21 mouse cellular contexts compared by ENCODE assay signal in the genomic region with DNA sequence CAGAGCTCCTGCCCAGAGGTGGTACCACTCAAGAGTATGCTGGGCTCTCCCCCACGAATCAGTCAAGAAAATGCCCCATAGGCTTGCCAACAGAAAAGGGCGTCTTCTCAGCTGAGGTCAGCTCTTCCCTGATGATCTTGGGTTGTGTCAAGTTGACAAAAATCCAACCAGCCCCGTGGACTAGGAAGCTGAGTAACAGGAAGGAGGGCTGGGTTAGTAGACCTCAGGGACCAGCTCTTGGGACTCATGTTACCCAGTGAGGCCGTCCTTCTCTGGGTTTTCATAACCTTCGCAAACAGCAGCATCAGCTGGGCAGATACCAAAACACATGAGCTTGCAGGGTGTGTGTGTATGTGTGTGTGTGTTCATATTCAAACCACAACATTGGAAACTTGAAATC. TPM values are rescaled to one million over a fixed set of nuclear protein-coding genes. Genes with fewer than 3 reads are reported as not detected.
DNase-seq lines count a peak whose midpoint lies in the region; ATAC-seq and TF ChIP-seq lines count a peak whose summit lies in the region.
"Had no signal": no experiment of that assay in that cellular context is flagged by ENCODE, and none has a peak within 500 bp of the region (broad histone marks: within the 10 kb centered on the region; RNA-seq: fewer than 3 reads in every experiment).

No protein-coding gene starts in this region.

- no peak overlapping the region for H3K9ac ChIP-seq in kidney, embryonic 16.5 days (replicated peaks; ENCODE audit: low read length)
- H3K9ac ChIP-seq in midbrain, embryonic 16.5 days (ENCODE audit: low read depth, low read length): no peak overlapping the region
- H3K9ac ChIP-seq: embryonic facial prominence, embryonic 15.5 days; heart, embryonic 12.5 days; hindbrain, embryonic 15.5 days had no signal

- no peak for ATAC-seq in kidney, embryonic 16.5 days (ENCODE audit: low FRiP score, low TSS enrichment)
- no peak for ATAC-seq in midbrain, embryonic 16.5 days
- ATAC-seq: forebrain, embryonic 14.5 days had no signal

- peak overlapping the region; percentile 89 for H3K27ac ChIP-seq in kidney, embryonic 16.5 days (ENCODE audit: low read length)
- H3K27ac ChIP-seq in midbrain, embryonic 16.5 days (ENCODE audit: low read length): no peak overlapping the region
- no peak overlapping the region for H3K27ac ChIP-seq in layer of hippocampus, adult 2 months
- H3K27ac ChIP-seq: embryonic facial prominence, embryonic 15.5 days; forebrain, embryonic 10.5 days; hindbrain, embryonic 15.5 days had no signal

- no peak for TF ChIP-seq CTCF in layer of hippocampus, adult 2 months (conservative IDR thresholded peaks at IDR 0.05)

- no peaks in the 10 kb centered on the region for H3K9me3 ChIP-seq in kidney, embryonic 16.5 days (ENCODE audit: low read length)
- no peaks in the 10 kb centered on the region for H3K9me3 ChIP-seq in midbrain, embryonic 16.5 days (replicated peaks; ENCODE audit: control insufficient read depth, low read length, poor library complexity, severe bottlenecking)
- H3K9me3 ChIP-seq: embryonic facial prominence, embryonic 15.5 days; forebrain, embryonic 10.5 days; heart, embryonic 12.5 days; hindbrain, embryonic 15.5 days had no signal

- DNase-seq in heart, adult 11 months: peak; percentile 79
- no peak for DNase-seq in heart, postnatal 25 days (ENCODE audit: low spot score)
- no peak for DNase-seq in kidney, postnatal 36 days
- DNase-seq in 3T3-L1 (ENCODE audit: low read depth, low spot score) (peak; percentile 39), NIH3T3 (ENCODE audit: low read depth) (peak; percentile 4)
- DNase-seq in layer of hippocampus, adult 2 months (ENCODE audit: low spot score in 2 of 2): no peak
- DNase-seq: adrenal gland, adult 2 months; adrenal gland, postnatal 36 days; cerebellum, adult 2 months; cerebellum, postnatal 10 days; embryo, embryonic 11 days; heart, postnatal 36 days had no signal

- intact Hi-C loops in heart, postnatal 25 days (cut with DNase I): no loop called here

- peaks cover 20% of the 10 kb centered on the region for H3K4me1 ChIP-seq in kidney, embryonic 16.5 days (ENCODE audit: insufficient read depth, low read length)
- no peaks in the 10 kb centered on the region for H3K4me1 ChIP-seq in midbrain, embryonic 16.5 days (ENCODE audit: control insufficient read depth, insufficient read depth, low read length)
- H3K4me1 ChIP-seq: embryonic facial prominence, embryonic 15.5 days; heart, embryonic 12.5 days; hindbrain, embryonic 15.5 days had no signal

- no peaks in the 10 kb centered on the region for H3K36me3 ChIP-seq in kidney, embryonic 16.5 days (ENCODE audit: insufficient read depth, low read length)
- no peaks in the 10 kb centered on the region for H3K36me3 ChIP-seq in midbrain, embryonic 16.5 days (ENCODE audit: control insufficient read depth, insufficient read depth, low read length)
- H3K36me3 ChIP-seq: embryonic facial prominence, embryonic 15.5 days; forebrain, embryonic 10.5 days; heart, embryonic 12.5 days; hindbrain, embryonic 15.5 days had no signal

- 48% methylated on average over 5 of the region's 5 CpGs for WGBS in kidney, embryonic 16.5 days
- 86% methylated on average over 5 of the region's 5 CpGs for WGBS in midbrain, embryonic 16.5 days

- no peak overlapping the region for H3K4me3 ChIP-seq in kidney, embryonic 16.5 days (ENCODE audit: low read length)
- H3K4me3 ChIP-seq in midbrain, embryonic 16.5 days (ENCODE audit: low read depth, low read length): no peak overlapping the region
- no peak overlapping the region for H3K4me3 ChIP-seq in layer of hippocampus, adult 2 months
- H3K4me3 ChIP-seq: embryonic facial prominence, embryonic 15.5 days; erythroblast, embryonic 14.5 days; forebrain, embryonic 10.5 days; heart, embryonic 12.5 days; hindbrain, embryonic 15.5 days had no signal

- H3K27me3 ChIP-seq in kidney, embryonic 16.5 days (ENCODE audit: insufficient read depth, low read length): no peaks in the 10 kb centered on the region
- H3K27me3 ChIP-seq in midbrain, embryonic 16.5 days (ENCODE audit: control insufficient read depth, insufficient read depth, low read depth, low read length): no peaks in the 10 kb centered on the region
- H3K27me3 ChIP-seq: CH12.LX; embryonic facial prominence, embryonic 15.5 days; hindbrain, embryonic 15.5 days had no signal

- no peak overlapping the region for H3K4me2 ChIP-seq in kidney, embryonic 16.5 days (replicated peaks; ENCODE audit: low read depth, low read length)
- H3K4me2 ChIP-seq in midbrain, embryonic 16.5 days (ENCODE audit: low read length): no peak overlapping the region
- H3K4me2 ChIP-seq: embryonic facial prominence, embryonic 15.5 days; heart, embryonic 12.5 days; hindbrain, embryonic 15.5 days had no signal

RNA-seq across cellular contexts. Expression of a gene that starts 19.0 kb away (rescaled TPM):
- total RNA-seq in heart, postnatal 25 days (2021): 10 to 100 TPM; 34.0 to 36.3 TPM
- polyA plus RNA-seq in kidney, embryonic 16.5 days (2015; fragmentation: Nextera tagmentation; extraction: Ambion mirVana): 23.4 and 25.7 TPM in 2 replicates
- 20.0 and 21.0 TPM in 2 replicates for polyA plus RNA-seq in midbrain, embryonic 16.5 days (2015; fragmentation: Nextera tagmentation; extraction: Ambion mirVana)
- 10 to 100 TPM; 58.0 to 61.0 TPM for total RNA-seq in layer of hippocampus, adult 2 months (2021)

RNA-seq across cellular contexts. Expression of a gene that starts 55.8 kb away (rescaled TPM):
- not detected for total RNA-seq in heart, postnatal 25 days (2021)
- 1.9 and 2.0 TPM in 2 replicates for polyA plus RNA-seq in kidney, embryonic 16.5 days (2015; fragmentation: Nextera tagmentation; extraction: Ambion mirVana)
- 0.34 and 0.55 TPM in 2 replicates for polyA plus RNA-seq in midbrain, embryonic 16.5 days (2015; fragmentation: Nextera tagmentation; extraction: Ambion mirVana)
- under 1 TPM in 1 of 2 experiments, not detected in 1; 0.76 TPM for total RNA-seq in layer of hippocampus, adult 2 months (2021)
- polyA plus RNA-seq: erythroblast, embryonic 14.5 days; heart, embryonic 12.5 days had no signal

Comparison
In these comparisons a context has a peak if more than half of its experiments do, and no peak if none do; other contexts are left out.
1. DNase-seq: peak in heart, adult 11 months (single experiment), 3T3-L1 (single experiment) and NIH3T3 (single experiment); none in heart, postnatal 25 days (single experiment), kidney, postnatal 36 days (0 of 2) and layer of hippocampus, adult 2 months (0 of 2).